Mouse (Mus musculus) right cerebral cortex, postnatal 36 days (tissue): ENCODE results near the gene Pef1.

Experiments used
- DNase-seq, 2 experiments: peaks; one replicate each; pipeline ENCODE4 v3.0.0; 2022; ENCODE audit warnings: low spot score in 2 of 2, mixed read lengths in 1 of 2

Gene Pef1

DNA sequence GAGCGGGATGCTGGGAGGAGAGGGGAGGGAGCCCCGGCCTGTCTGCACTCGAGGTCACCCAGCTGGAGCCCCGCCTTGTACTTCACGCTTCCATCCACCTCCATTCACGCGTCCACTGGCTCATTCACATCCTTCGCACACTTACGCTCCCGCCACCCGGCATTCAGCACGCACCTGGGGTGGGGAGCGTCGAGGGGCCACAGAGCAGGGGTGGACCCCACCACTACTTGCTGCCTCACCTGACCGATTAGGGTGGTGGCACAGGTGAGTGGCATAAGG lies 36.8 kb downstream of the Pef1 start, which contains the start of gene Hcrtr1:
TSS of gene Hcrtr1 (minus strand) at position 146 of the 279 bp plus-strand sequence.
- DNase-seq = no peak

- peak; percentile 57 to 65 for DNase-seq
These were observed 38.6 kb downstream of the Pef1 start for GRCm38 (mm10) chr4:130140992-130141402.

DNA sequence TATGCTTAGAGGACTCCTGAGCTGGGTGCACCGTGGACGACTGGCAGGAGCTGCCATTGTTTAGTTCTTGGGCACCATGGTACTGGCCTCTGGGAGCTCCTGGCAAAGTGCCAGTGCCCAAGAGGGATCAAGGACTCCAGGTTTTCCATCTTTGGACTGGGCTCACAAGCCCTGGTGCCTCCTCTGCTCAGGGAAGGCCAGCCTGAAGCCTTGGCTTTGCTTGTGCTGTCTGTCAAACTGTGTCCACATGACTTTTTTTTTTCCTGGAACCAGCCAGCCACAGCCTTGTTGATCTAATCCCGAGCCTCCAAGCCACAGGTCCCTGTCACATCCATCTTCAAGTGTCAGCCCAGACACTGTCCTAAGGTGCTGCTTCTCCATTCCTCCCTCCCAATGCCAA lies 39.4 kb downstream of the Pef1 start:
- no peak for DNase-seq

GRCm38 (mm10) chr4:130148405-130148804 lies 46.0 kb downstream of the Pef1 start:
- no peak for DNase-seq

DNA sequence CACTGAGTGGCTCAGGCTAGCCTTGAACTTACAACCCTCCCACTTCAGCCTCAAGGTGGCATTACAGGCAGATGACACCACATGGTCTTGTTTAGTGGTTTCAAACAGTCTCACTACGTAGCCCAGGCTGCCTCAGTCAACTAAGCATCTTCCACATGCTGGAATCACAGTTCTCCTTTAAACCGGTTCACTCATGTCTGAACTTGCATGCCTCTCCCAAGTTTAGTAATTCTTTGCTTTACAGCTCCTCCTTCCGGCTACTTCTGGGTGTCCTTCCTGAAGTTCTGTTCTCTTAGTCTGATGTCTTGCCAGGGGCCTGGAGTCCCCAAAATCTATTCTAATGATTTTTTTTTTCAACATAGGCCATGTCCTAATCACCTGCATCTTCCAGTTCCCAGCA lies 51.9 kb downstream of the Pef1 start:
- no peak for DNase-seq

DNA sequence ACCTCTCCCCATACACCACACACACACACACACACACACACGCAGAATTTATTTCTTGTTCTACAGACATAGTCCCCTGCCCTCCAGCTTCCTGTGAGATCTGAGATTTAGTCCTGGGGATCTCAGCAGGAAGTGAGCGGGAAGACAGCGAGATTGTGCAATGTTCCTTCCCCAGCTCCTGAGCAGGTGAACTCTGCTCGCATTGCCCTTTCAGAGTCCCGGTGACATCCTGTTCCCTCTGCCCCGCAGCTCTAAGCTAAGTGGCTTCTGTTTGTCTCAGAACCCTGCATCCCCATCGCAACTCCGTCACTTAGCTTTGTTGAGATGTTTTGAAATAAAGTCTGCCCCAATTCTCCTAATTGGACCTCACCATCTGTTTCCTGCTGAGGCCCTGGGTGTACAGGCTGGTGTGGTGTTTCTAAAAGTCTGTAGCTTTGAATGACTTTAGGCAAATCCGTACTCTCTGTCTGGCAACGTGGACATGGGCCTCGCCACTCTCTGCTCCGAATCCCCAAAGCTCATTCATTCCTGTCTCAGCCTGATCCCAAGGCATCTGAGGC lies 54.5 kb downstream of the Pef1 start:
- no peak for DNase-seq

GRCm38 (mm10) chr4:130161349-130161748 lies 59.0 kb downstream of the Pef1 start:
- no peak for DNase-seq

DNA sequence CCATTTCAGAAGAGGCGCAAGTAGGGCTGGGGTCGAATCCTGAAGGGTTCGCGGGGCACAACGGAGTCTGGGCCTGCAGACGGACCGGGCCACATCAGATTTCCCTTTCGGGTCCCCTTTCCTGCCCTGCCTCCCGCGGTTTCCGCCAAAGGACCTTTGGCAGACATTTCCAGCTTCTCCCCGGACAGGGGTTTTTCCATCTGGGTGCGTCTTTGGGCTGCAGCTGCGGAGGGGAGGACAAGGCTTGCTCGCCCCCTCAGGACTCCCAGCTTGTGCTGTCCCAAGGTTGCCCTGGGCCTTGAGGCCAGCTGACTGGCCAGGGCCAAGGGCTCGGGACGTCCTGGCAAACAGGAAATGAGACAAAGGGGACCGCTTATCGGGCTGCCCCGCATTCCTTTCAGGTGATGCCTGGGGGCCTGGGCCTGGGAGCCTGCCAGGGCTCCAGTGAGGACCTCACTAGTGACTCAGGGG lies 61.1 kb downstream of the Pef1 start:
- no peak for DNase-seq

DNA sequence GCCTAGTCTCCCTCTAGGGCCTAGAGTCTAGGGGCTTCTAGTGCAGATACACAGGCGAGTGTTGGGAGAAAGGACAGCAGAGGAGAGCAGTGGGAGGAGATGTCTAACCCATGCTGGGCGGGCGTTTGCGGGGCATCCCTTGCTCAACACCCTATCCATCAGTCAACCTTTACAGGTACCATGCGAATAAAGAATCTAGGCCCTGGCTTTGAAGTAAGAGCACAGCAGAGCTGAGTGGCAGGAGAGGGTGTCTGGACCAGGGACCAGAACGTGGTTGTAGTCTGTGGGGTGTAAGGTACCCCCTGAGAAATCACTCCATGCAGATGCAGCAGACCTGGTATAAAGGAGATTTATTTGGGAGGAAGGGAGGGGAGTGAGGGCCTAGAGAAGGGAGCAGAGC lies 61.8 kb downstream of the Pef1 start:
- no peak for DNase-seq

DNA sequence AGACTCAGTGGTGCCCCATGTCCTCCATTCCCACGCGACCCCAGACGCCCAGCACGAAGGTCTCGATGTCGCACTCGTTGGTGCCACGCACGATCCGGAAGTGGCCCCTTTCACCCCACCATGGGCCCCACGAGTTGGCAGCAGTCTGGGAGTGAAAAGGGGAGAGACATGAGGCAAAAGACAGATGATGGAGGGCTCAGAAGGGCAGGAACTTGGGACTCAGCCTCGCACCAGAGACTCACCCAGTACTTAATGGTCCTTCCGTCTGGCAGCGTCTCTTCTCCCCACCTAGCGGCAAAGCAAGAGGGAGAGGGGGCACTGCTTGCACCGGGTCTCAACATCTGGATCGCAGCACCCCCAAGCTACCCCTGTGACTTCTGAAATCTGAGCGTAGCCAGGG lies 63.7 kb downstream of the Pef1 start:
- no peak for DNase-seq

- no peak for DNase-seq
These were observed 64.2 kb downstream of the Pef1 start for GRCm38 (mm10) chr4:130166592-130166991.

DNA sequence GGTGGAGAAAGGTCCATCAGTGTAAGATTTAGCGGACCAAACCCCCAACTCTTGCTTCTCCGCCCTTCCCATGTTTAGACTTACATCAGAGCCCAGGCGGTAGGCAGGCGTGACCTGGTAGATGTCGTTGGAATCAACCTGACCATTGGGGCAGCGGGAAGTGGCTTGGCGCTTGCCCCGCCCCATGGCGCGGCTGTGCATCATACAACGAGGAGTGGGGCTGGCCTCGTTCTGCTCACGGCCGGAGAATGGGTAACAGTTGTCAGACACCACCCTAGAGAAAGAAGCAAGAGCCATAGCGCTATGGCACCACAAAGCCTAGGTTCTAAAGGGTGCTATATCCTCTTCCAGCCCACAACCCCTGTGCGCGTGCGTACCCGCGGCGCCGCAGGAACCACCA lies 65.0 kb downstream of the Pef1 start:
- DNase-seq = no peak

GRCm38 (mm10) chr4:130167814-130168213 lies 65.5 kb downstream of the Pef1 start:
- no peak for DNase-seq

DNA sequence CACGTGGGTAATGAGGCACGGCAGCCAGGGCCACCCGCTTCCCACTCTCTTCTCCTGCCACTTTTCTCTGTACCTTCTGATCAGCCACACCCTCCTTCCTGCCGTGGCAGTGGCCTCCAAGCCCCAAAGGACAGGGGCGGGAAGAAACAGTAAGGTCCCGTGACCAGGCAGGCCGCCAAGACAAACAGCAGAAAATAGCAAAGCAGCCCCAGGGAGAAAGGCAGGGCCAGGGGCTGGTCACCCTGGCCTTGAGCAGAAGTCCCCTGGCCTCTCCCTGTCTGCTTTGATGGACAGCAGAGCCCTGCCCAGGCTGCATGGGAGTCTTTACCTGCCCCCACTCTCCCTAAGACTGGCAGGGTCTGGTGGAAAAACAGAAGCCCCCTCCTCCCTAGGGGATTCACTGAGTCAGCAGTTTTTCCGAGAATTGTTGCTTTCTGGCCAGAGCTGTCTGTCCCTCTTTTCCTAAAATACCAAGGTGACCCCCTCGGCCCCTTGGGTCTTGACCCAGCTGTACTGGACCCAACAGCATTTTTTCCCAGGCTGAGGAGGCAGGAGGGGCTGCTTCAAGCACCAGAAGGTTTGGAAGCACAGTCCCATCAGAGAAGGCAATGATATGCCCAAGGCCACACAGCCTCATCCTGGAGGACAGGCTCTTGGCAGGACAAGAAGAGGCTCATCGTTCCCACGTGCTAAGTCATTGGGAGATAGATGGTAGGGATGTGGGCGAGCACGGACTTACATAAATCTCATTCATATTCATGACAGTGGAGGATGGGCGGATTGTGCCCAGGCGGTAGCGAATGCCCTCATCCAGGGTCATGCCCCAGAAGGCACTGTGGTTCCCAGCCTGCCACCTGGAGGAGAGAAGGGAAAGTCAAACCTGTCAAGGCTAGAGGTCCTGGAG lies 66.2 kb downstream of the Pef1 start:
- DNase-seq = no peak

GRCm38 (mm10) chr4:130169411-130169971 lies 67.1 kb downstream of the Pef1 start:
- DNase-seq = no peak

GRCm38 (mm10) chr4:130170362-130170761 lies 68.0 kb downstream of the Pef1 start:
- no peak for DNase-seq

DNA sequence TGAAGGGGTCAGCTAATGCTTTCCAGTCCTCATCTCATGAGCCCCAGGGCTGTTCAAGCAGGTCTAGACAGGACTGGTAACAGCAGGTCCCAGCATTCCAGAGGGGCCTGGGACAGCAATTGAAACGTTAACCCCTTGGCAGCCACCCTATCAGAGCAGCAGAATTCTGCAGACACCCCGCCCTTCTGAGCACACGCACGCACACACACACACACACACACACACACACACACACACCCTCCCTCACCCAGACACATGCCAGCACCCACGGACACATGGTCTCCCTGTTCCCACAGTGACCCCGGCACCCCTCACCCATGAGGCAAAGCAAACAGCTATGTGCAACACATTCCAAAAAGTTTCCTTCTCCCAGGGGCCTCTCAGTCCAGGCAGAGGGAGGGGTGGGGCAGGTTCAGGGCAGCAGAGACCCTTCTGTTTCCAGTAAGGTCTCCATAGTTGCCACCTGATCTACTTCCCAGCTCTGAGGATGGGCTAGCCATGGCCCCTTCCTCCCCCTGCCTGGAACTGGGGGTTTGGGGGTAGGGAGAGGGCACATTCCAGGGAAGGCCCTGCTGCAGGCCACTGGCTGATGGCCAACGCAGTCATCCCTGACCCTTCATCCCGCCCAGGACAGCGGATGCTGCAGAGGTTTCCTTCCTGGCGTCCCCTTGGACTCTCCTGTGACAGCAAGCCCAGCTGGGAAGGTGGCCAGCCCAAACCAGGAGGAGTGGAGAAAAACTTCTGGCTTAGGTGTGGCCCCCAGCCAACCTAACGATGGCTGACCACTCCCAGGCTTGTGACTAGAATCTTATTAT lies 69.8 kb downstream of the Pef1 start:
- no peak for DNase-seq

DNA sequence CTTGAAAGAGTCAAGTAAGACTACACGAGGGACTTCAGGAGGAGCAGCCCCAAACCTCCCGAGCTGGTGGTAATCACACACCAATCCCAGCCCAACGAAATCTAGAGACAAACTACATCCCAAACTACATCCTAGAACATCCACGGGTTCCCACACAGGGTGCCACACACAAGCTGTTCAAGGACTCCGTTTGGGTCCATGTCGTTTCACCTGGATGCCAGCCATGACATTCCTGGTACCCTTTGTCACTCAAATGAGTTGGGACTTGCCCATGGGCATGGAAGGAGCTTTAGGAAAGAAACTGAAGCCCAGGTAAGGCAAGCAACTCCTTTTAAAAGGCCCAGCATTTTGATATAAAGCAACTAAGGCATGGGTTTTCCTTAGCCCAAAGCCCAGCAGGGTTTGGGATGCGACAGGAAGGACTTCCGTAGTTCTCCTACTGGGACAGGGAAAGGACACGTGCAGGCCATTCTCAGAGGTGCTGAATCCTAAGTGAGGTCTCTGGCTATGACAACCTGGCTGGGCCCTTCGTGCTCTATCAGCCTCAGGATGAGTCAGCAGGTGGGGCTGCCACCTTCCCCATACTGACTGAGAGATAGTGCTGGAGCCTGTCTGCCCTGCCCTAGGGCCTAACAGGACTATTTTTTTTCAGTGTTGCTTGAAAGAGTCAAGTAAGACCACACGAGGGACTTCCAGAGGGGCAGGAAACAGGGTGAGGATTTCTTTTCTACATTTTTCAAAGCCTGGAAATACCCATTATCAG lies 70.9 kb downstream of the Pef1 start:
- DNase-seq = no peak

GRCm38 (mm10) chr4:130173911-130174311 lies 71.6 kb downstream of the Pef1 start:
- DNase-seq = no peak

- no peak for DNase-seq
These were observed 72.1 kb downstream of the Pef1 start for GRCm38 (mm10) chr4:130174335-130175031.
